Mouse (Mus musculus) gastrocnemius, postnatal 10 days (tissue): ENCODE data around the gene Zfp764. TPM values are rescaled to one million over a fixed set of nuclear protein-coding genes. Genes with fewer than 3 reads are reported as not detected.
"Not testable (repeated sequence)": the region's sequence is repeated elsewhere in the genome, so short reads cannot be mapped to it uniquely, and the experiment has no call there.

ENCODE experiments used
- DNase-seq: peaks from one replicate; pipeline ENCODE4 v3.0.0; 2021; ENCODE audit warnings: mixed read lengths
- long read RNA-seq, 2 experiments: library from polyadenylated mRNA; stranded (forward); transcript quantifications; one replicate each; pipeline ENCODE4 v2.0.0; 2021
- total RNA-seq, 2 experiments: library from RNA; stranded (reverse); gene quantifications; 2 replicates each; pipeline ENCODE4 v1.2.3; 2021

Gene Zfp764
- 1 to 10 TPM; 2.8 to 4.3 TPM for total RNA-seq
- long read RNA-seq, experiment 1, partial matches to known transcripts, result 2 of 4 reads
- long read RNA-seq, experiment 1, other reads (novel, unspliced or antisense), result 1 of 4 reads
- long read RNA-seq, experiment 2, partial matches to known transcripts, result 0 of 1 reads
- long read RNA-seq, experiment 2, other reads (novel, unspliced or antisense), result 0 of 1 reads

DNA sequence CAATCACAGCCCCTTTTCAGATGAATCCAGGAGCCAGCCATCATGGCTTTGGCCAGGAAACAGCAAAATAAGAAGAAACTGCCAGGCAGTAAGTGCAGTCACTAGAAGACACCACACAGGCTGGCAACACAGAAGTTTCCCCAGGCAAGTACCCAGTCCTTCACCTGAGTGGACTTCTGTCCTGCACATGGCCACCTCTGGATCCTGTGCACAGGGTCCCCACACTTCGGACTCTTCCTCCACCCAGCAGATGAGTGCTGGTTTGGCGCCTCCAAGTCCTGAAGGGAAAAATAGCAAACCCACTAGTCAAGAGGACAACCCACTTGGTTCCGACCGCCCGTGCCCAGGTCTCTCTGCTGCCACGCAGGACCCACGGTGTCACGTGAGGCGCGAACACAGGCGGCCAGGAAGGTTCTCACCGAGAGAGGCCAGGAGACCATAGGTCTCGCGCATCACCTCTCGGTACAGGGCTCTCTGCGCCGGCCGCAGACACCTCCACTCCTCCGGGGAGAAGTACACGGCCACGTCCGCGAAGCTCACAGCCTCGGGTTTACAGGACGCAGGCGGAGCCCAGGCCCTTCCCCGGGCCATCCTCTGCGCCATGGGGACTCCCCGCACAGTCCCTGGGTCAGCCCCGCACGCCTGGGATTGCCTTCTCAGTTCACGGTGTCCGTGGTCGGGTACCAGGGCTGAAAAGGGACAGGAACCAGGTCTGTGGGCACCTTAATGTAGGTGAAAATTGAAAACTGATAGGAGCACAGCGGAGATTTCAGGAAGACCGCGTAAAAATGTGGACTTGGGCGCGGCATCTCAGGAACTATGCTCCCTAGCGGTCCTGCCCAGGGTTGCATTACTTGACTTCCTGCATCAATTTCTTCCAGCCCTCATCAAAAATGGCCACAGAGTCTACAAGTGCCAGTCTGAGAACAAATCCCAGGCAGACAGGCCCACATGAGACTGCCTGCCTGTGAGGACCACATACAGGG is at the start of gene Zfp764:
TSS of gene Zfp764 (minus strand) at position 821 of the 986 bp plus-strand sequence.
- DNase-seq, result peak; percentile 83

DNA sequence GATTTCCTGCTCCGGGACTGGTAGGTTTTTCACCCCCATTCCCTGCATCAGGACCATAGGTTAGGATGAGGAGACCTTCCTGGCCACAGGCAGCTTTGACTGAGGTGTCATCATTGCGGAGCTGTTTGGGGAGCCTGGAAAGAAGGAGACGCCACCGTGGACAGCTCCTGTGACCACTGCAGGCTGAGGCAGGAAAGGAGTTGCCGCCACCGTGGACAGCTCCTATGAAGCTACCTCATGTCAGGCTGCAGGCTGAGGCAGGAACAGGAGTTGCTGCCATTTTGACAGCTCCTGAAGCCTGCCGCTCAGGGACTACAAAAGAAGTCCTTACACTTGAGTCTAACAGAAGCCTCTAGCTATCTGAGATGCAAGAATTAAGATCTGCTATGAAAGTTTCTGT is 48.3 kb upstream of the Zfp764 start:
- no peak for DNase-seq

DNA sequence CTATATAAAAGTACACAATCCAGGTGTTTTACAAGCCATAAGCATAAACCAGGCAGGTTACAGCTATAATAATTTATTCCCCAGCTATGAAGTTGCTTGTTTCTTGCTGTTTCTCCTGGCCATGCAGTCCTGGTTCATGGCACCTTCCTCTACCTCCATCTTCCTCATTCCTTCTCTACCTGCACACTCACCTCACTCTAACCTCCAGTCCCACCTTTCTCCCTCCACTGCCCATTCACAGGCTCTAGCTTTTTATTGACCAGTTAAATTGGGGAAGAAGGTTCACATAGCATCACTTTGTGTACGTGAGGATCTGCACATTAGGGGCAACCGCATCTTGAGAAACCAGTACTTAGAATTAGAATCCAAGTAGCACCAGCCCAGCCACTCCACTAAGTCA is 46.4 kb upstream of the Zfp764 start:
- DNase-seq, result no peak

DNA sequence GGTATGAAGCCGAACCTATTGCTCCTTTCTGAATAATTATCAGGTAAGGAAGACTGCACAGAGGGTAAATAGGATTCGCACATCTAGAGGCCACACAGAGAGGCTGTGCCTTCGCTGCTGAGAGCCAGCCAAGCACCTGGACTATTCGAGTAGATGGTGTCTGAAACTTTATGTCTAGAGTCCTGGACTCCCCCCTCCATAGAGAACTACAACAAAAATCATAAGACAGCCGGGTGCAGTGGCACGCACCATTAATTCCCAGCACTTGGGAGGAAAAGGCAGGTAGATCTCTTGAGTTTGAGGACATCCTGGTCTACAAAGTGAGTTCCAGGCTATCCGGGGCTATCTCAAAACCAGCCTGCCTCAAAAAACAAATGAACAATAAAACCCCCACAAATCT is 43.3 kb upstream of the Zfp764 start:
- DNase-seq, result no peak

DNA sequence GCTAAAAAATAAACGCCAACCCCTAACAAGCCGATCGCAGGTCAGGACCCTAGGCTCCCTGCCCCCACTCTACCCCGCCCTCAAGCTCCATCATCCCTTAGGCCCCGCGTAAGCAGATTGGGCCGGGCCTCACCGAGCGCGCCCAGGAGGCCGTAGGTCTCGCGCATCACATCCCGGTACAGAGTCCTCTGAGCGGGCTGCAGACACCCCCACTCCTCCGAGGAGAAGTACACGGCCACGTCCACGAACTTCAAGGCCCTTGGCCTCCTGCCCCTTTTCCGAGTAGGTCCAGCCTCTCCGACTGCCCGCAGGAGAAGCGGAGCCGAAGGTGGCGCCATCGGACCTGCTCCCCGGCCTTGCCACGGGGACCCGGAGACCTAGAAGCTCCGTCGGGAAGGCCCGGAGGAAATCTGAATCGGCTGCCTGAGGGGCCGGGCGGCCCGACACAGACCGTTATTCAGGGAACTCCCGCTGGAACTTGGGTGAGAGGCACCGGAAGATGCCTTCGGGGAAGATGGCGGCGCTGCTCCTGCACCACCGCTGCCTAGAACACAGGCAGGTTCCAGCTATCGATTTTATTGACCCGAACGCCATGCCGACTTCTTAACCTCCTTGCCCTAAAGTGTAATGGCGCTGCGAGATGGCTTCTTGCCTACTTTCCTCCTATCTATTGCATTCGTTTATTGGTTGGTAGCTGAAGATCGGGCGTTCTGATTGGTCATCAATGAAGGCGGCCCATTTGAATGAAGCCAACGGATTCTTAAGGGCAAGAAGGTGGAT is 42.1 kb upstream of the Zfp764 start, which contains the start of gene Zfp689:
TSS of gene Zfp689 (minus strand) at position 638 of the 780 bp plus-strand sequence.
- DNase-seq, result peak; percentile 86

DNA sequence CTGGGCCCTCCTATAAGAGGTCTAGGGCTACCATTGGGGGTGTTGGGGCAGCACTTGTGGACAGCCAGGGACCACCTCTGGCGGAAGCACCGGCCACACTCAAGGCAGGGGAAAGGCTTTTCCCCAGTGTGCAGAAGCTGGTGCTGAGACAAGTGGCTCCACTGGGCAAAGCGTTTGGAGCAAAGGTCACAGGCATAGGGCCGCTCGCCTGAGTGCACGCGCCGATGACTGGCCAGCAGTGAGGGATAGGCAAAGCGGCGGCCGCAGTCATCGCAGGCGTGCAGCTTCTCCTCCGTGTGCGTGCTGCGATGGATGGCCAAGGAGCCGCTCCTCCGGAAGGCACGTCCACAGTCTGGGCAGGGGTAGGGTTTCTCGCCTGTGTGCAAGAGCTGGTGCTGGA is 37.4 kb upstream of the Zfp764 start:
- DNase-seq, result no peak

DNA sequence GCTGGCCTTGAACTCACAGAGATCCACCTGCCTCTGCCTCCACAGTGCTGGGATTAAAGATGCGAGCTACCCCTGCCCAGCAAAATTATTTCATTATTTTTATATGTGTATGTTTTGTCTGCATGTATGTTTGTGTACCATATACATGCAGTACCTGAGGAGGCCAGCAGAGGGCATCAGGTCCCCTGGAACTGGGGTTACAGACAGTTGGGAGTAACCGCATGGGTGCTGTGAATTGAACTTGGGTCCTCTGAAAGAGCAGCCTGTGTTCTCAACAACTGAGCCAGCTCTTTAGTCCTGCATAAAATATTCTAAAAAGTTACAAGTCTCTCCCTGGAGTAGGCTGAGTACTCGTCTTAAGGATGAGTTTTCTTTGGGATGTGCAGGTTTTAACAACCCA is 31.1 kb upstream of the Zfp764 start:
- DNase-seq, result no peak

DNA sequence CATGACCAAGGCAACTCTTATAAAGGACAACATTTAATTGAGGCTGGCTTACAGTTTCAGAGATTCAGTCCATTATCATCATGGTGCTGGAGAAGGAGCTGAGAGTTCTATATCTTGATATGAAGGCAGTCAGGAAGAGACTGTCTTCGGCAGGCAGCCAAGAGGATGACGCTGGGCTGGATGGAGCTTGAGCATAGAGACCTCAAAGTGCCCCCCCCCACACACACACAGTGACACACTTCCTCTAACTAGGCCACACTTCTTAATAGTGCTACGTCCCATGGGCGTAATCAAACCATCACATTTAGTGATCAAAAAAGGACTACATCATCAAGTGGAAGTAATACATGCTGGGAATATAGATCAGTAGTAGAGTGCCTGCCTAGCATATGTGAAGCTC is 28.6 kb upstream of the Zfp764 start:
- no peak for DNase-seq

DNA sequence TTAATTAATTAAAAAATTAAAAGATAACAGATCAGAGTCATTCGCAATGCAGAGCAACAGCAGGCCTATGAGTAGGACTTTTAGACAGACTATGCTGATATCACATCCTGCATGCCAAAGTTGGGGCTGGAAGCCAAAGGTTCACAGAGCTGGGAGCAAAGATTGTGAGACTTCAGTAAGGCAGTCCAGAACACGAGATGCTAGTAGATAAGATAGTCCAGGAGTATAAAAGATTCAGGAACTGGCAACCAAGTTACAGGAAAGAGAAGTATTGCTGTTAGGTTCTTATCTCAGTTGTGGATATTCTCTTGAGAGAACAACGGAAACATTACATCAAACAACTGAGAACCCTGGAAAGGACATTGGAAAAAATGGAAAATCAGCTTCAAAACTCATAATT is 19.7 kb upstream of the Zfp764 start:
- DNase-seq, result no peak

DNA sequence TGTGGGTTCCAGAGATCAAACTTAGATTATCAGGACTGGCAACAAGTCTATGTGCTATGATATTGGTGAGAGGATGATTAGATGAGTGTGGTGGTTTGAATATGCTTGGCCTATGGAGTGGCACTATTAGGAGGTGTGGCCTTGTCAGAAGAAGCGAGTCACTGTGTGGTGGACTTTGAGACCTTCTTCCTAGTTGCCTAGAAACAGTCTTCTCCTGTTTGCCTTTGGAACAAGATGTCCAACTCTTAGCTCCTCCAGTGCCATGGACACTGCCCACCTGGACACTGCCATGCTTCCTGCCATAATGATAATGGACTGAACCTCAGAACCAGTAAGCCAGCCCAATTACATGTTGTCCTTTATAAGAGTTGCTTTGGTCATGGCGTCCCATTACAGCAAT is 19.3 kb upstream of the Zfp764 start:
- DNase-seq, result no peak

DNA sequence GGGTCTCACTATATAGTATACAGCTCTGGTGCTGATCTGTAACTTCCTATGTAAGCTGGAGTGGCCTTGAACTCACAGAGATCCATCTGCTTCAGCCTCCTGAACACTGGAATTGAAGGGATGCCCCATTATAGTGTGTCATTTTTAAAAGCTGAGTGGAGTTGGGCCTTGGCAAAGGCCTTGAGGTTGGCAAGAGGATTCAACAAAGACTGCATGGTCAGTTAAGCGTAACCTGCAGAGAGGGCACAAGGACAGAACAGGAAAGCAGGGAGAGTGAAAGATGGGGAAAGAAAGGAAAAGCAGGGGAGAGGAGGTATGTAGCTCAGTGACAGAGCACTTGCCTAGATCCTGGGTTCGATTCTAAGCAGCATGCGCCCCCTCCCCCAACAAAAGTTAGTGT is 18.7 kb upstream of the Zfp764 start:
- no peak for DNase-seq

DNA sequence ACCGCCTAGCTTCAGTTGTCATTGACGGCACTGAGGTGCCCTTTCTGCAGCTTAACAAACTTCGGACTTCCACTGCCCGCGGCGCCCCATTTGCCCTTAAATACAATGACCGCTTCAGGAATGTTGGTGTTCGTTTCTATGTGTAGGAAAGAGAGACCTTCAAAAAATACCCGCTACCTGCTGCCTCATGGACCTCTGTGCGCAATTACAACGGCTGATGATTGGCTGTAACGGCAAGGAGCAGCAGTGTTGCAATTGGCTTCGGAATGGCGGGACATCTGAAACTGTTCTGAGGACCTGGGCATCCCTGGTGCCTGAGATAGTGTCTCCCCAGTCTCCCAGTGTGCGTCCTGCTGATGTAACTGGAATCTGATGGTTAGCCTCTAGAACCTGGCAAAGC is 15.6 kb upstream of the Zfp764 start:
- DNase-seq, result no peak

DNA sequence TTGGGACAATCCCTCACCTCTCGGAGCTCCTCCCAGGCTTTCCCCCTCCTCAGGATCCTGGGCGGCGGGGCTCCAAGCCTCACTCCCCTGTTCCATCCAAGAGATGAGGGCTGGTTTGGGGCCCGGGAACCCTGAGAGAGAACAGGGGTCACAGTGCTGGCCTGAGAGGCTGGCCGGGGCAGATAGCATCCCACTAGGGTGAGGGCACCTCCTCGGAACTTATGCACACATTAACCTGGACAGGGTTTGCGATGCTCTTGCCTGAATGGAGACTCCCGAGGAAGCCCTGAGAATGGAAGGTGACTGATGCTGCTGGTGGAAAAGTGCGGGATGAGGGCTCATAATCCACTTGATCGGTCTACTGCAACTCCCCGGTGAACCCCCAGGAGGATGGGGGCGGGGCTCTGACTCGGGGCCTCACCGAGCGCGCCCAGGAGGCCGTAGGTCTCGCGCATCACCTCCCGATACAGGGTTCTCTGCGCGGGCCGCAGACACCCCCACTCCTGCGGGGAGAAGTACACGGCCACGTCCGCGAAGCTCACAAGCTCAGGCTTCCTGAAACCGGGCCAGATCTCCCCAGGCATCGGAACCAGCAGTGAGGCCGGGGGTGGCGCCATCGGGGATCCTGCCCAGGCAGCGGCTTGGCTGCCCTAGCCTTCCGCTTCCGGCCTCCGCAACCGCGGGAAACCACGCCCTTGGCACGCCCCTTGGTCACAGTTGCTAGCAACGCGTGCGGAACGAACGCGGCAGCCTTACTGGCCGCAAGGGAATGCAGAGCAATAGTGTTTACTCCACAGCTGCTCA is 15.0 kb upstream of the Zfp764 start, which contains the start of gene Zfp688:
TSS of gene Zfp688 (minus strand) at position 681 of the 804 bp plus-strand sequence.
- DNase-seq, result peak; percentile 97

DNA sequence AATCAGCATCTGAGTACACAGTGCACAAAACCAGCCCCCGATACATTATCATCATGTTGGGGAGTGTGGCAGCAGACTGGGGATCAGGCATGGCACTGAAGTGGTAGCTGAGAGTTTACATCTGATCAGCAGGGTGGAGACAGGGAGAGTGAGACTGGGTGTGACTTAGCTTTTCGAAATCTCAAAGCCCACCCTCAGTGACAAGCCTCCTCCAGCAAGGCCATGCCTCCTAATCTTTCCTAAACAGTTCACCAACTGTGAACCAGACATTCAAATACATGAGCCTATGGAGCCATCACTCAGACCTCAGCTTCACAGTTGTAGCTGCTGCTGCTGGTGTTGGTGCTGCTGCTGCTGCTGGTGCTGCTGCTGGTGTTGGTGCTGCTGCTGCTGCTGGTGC is 4.8 kb upstream of the Zfp764 start:
- DNase-seq, result no peak

DNA sequence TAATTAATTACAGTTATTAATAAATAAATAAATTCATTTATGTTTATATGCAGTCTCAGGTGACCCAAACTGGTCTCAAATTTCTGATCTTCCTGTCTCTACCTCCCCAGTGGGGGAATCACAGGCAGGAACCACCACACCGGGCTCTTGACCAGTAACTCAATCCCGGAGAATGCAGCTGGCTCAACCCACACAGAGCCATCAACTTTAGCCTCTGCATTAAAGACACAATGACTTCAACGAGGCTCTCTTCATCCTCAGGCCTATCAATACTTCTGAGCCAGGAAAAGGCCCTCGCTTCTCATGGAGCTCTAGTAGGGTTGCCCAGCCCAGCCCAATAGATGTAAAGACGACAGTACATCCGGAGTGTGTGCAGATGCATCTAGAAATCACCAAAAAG is 2.5 kb downstream of the Zfp764 start:
- not testable (repeated sequence) for DNase-seq

DNA sequence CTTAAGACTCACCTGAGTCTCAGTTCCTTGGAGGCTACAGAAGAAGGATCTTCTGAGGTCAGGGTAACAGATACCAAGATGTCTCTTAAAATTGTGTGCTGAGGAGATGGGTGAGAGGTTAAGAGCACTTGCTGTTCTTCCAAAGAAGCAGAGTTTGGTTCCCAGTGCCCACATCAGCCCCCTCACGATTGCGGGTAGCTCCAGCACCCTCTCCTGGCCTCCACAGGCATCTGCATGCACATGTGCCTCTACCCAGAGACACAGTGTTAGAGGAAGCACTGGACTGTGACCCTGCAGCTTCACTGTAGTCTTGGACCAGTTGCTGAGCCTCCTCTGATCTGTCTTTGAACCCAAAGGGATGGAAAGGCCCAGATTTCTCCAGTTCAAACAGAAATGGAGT is 3.6 kb downstream of the Zfp764 start:
- DNase-seq, result no peak

DNA sequence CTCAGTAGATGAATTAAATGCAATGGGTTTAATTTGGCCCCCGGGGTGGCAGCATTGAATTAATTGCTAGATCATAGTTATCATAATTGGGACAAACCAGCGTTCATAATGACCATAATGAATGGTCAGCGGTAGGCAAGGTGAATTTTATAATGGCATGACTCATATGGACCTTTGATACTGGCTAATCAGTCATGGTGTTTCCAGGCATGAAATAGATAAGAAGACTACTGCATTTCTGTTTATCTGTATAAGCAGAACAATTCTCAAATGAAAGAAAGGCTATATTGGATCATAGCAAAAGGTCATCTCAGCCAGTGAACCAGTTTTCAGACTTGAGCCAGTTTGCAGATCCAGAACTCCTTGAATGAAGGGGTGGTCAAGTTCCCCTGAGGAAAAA is 6.3 kb downstream of the Zfp764 start:
- no peak for DNase-seq

DNA sequence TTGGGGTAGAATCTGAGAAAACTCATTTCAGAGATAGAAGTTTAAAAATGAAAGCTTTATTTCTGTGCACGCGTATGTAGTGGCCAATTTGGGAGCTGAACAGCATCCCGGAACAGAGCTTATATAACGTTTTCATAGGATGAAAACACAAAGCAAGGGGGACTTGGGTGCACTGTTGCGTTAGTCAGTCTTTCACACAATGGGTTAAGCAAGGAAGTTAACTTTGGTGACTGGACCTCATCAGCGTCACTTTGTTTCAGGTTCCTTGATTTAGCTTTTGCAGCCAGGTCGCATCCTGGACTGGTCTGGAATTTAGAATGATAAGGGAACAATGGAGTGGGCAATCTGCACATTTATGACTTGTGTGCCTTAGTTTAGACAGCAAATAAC is 12.7 kb downstream of the Zfp764 start:
- DNase-seq, result no peak

DNA sequence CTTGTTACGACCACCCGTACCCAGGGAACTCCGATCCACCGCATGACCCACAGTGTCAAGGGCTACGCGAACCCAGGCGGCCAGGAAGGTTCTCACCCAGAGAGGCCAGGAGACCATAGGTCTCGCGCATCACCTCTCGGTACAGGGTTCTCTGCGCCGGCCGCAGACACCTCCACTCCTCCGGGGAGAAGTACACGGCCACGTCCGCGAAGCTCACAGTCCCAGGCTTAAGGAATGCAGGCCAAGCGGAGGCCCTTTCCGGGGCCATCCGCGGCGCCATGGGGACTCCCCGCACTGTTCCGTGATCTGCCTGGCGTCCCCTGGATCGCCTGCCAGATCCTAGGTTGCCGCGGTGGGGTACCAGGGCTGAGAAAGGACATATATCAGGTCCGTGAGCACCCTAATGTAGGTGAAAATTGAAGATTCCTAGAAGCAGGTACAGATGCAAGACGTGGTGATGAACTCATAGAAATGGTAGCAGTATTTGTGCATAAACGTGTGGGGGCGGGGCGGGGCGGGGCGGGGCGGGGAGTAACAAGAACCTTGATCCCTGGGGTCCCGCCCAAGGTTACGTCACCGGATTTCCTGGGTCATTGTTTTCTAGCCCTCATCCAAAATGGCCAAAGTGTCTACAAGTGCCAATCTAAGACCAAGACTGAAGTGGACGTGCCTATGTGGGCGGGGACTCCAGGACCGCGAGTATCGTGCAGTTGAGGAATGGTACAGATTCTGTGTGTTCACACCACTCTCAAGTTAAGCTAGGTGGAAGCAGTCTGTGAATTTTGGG is 13.3 kb downstream of the Zfp764 start, which contains the start of gene E430018J23Rik:
TSS of gene E430018J23Rik (minus strand) at position 473 of the 787 bp plus-strand sequence.
- DNase-seq, result peak; percentile 96

DNA sequence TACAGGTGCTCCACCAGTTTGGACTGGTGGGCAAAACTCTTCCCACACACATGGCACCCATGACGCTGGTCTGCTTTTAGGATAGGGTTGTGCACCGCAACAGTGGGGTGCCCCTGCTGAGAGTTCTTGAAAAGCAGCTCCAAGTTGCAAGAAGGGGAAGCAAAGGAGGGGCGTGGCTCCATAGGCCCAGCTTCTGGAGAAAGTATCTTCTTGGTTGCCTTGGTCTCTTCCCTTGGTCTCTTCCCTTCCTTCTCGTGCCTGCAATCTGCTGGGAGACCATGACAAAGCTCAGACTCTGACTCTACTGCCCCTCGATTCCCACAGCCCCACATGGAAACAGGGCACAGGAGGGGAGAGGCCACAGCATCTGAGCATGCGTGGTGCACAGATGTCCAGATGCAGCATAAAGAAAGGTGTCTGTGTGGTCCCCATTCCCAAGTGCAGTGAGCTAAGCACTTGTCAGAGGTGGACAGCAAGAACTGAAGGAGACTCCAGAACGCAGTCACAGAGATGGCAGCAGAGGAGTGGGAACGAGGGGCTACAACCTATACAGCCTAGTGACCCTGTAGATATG is 14.3 kb downstream of the Zfp764 start:
- DNase-seq, result no peak

DNA sequence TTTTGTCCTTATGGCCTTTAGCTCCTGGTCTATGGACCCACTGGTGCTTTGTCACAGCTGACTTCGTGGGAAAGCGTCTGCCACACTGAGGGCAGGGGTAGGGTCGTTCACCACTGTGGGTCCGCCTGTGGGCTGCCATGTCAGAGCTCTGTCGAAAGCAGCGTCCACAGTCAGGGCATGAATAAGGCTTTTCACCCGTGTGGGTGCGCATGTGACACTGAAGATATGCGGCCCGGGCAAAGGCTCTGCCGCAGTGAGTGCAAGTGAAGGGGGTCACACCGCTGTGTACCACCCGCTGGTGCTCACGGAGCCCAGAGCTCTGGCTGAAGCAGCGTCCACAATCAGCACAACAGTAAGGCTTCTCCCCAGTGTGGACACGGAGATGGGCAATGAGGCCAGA is 15.1 kb downstream of the Zfp764 start:
- no peak for DNase-seq
